Mouse (Mus musculus) liver, embryonic 13.5 days (tissue): ENCODE measurements around the gene Foxp1. TPM values are rescaled to one million over a fixed set of nuclear protein-coding genes. Genes with fewer than 3 reads are reported as not detected.

Experiments
- ATAC-seq: fragments of 200-750 bp; cut with Nextera tagmentation; 2 replicates; pipeline ENCODE4 v1.8.0; 2017; ENCODE audit warnings: low read depth, mild to moderate bottlenecking, moderate number of reproducible peaks, moderate library complexity
- DNase-seq: peaks from one replicate; pipeline ENCODE4 v3.0.0; 2022
- H3K27ac ChIP-seq: fragments of 300-500 bp; sonication (generic); 2 replicates; pipeline ENCODE4 v1.5.1; 2015; ENCODE audit warnings: moderate library complexity, mild to moderate bottlenecking, inconsistent platforms
- H3K27me3 ChIP-seq: fragments of 300-500 bp; sonication (generic); 2 replicates; pipeline ENCODE4 v1.6.1; 2015; ENCODE audit warnings: mild to moderate bottlenecking, inconsistent platforms
- H3K36me3 ChIP-seq: fragments of 300-500 bp; sonication (generic); 2 replicates; pipeline ENCODE4 v1.6.1; 2015; ENCODE audit warnings: mild to moderate bottlenecking, inconsistent platforms
- H3K4me1 ChIP-seq: fragments of 300-500 bp; sonication (generic); replicated peaks from 2 replicates; pipeline ENCODE4 v1.6.1; 2015; ENCODE audit warnings: inconsistent platforms
- H3K4me2 ChIP-seq: fragments of 300-500 bp; sonication (generic); 2 replicates; pipeline ENCODE4 v1.6.1; 2015; ENCODE audit warnings: inconsistent platforms, mild to moderate bottlenecking, moderate library complexity
- H3K4me3 ChIP-seq: fragments of 300-500 bp; sonication (generic); replicated peaks from 2 replicates; pipeline ENCODE4 v1.5.1; 2015; ENCODE audit warnings: mild to moderate bottlenecking, inconsistent platforms
- H3K9ac ChIP-seq: fragments of 300-500 bp; sonication (generic); 2 replicates; pipeline ENCODE4 v1.6.1; 2015; ENCODE audit warnings: mild to moderate bottlenecking, inconsistent platforms
- H3K9me3 ChIP-seq: fragments of 300-500 bp; sonication (generic); replicated peaks from 2 replicates; pipeline ENCODE4 v1.6.1; 2016; ENCODE audit warnings: inconsistent platforms
- WGBS: fragments of 180-500 bp; shearing (Covaris S2); methylation state at CpG from one replicate; pipeline ENCODE4 v1.1.7; 2015; ENCODE audit not compliant: insufficient replicate concordance; 5-methylcytosine and 5-hydroxymethylcytosine counted together
- polyA plus RNA-seq: library from polyadenylated mRNA; unstranded; fragments of >200 nt; fragmentation: Nextera tagmentation; extraction: Ambion mirVana; gene quantifications from 2 replicates; pipeline ENCODE4 v1.2.1, GENCODE M21; 2015

The Foxp1 gene
- polyA plus RNA-seq, 1 experiment from 2014 or later: 14.2 TPM

- Histone ChIP-seq H3K4me3 (peak overlapping the region; percentile 81), H3K27ac (peak overlapping the region; percentile 53; the same call in 1 of the 2 replicates), H3K27me3 (peaks cover 25% of the 10 kb centered on the region), H3K4me2 (peak overlapping the region; percentile 91), H3K9ac (peak overlapping the region; percentile 85), H3K9me3 (no peaks in the 10 kb centered on the region), H3K36me3 (peaks cover 3% of the 10 kb centered on the region; the same call in 1 of the 2 replicates), H3K4me1 (peaks cover 16% of the 10 kb centered on the region)
- under 1% methylated on average over 27 of the region's 27 CpGs for WGBS
- DNase-seq: no peak
- ATAC-seq: no peak
Measured at GRCm38 (mm10) chr6:99520676-99521037, 1.9 kb downstream of the Foxp1 start.

- Histone ChIP-seq H3K36me3 (peaks cover 3% of the 10 kb centered on the region; the same call in 1 of the 2 replicates), H3K4me1 (peaks cover 16% of the 10 kb centered on the region), H3K4me2 (peak overlapping the region; percentile 91), H3K9me3 (no peaks in the 10 kb centered on the region), H3K27ac (peak overlapping the region; percentile 53; the same call in 1 of the 2 replicates), H3K27me3 (peaks cover 25% of the 10 kb centered on the region), H3K9ac (peak overlapping the region; percentile 85), H3K4me3 (peak overlapping the region; percentile 81)
- 10% methylated on average over 38 of the region's 38 CpGs for WGBS
- ATAC-seq: no peak
- DNase-seq: no peak
Measured at GRCm38 (mm10) chr6:99519806-99520675, 2.5 kb downstream of the Foxp1 start.

GRCm38 (mm10) chr6:99519052-99519451, 3.5 kb downstream of the Foxp1 start:
- H3K4me3 ChIP-seq: 0 out of 2 replicates have a peak overlapping the region, but pooled peaks have one; percentile 81
- no peak for DNase-seq

GRCm38 (mm10) chr6:99515667-99516199, 6.8 kb downstream of the Foxp1 start:
- DNase-seq (no peak), ATAC-seq (no peak)
- peaks cover 10% of the 10 kb centered on the region for H3K4me1 ChIP-seq
- no peak overlapping the region for H3K4me2 ChIP-seq
- 76% methylated on average over 7 of the region's 7 CpGs for WGBS
- no peak overlapping the region for H3K27ac ChIP-seq
- H3K9me3 ChIP-seq: no peaks in the 10 kb centered on the region
- no peak overlapping the region for H3K9ac ChIP-seq
- H3K4me3 ChIP-seq: no peak overlapping the region
- H3K27me3 ChIP-seq: peaks cover 11% of the 10 kb centered on the region
- H3K36me3 ChIP-seq: peaks cover 3% of the 10 kb centered on the region; the same call in 1 of the 2 replicates

More at GRCm38 (mm10) chr6:99519052-99519451, 3.5 kb downstream of the Foxp1 start:
- H3K27ac ChIP-seq: no peak overlapping the region
- H3K27me3 ChIP-seq: peaks cover 25% of the 10 kb centered on the region
- H3K36me3 ChIP-seq: peaks cover 3% of the 10 kb centered on the region; the same call in 1 of the 2 replicates
- 49% methylated on average over 4 of the region's 4 CpGs for WGBS
- H3K4me1 ChIP-seq: peaks cover 15% of the 10 kb centered on the region
- peak overlapping the region; percentile 91; the same call in 1 of the 2 replicates for H3K4me2 ChIP-seq
- H3K9ac ChIP-seq: no peak overlapping the region
- H3K9me3 ChIP-seq: no peaks in the 10 kb centered on the region
- no peak for ATAC-seq

GRCm38 (mm10) chr6:99511862-99512261, 10.7 kb downstream of the Foxp1 start:
- DNase-seq (no peak), ATAC-seq (no peak)
- Histone ChIP-seq H3K4me1 (peaks cover 20% of the 10 kb centered on the region), H3K36me3 (peaks cover 3% of the 10 kb centered on the region; the same call in 1 of the 2 replicates), H3K27me3 (no peaks in the 10 kb centered on the region), H3K4me2 (no peak overlapping the region), H3K4me3 (no peak overlapping the region), H3K27ac (no peak overlapping the region), H3K9ac (no peak overlapping the region), H3K9me3 (no peaks in the 10 kb centered on the region)
- 74% methylated on average over 6 of the region's 6 CpGs for WGBS

GRCm38 (mm10) chr6:99509189-99509592, 13.3 kb downstream of the Foxp1 start:
- Histone ChIP-seq H3K4me1 (peaks cover 20% of the 10 kb centered on the region), H3K27me3 (no peaks in the 10 kb centered on the region), H3K9me3 (no peaks in the 10 kb centered on the region), H3K27ac (no peak overlapping the region), H3K4me3 (no peak overlapping the region), H3K36me3 (peaks cover 5% of the 10 kb centered on the region; the same call in 1 of the 2 replicates), H3K4me2 (no peak overlapping the region), H3K9ac (no peak overlapping the region)
- DNase-seq: no peak
- 79% methylated on average over 9 of the region's 9 CpGs for WGBS
- ATAC-seq: no peak

GRCm38 (mm10) chr6:99506816-99507215, 15.7 kb downstream of the Foxp1 start:
- Histone ChIP-seq H3K36me3 (peaks cover 5% of the 10 kb centered on the region; the same call in 1 of the 2 replicates), H3K4me3 (no peak overlapping the region), H3K4me2 (no peak overlapping the region), H3K9ac (no peak overlapping the region), H3K9me3 (no peaks in the 10 kb centered on the region), H3K27me3 (no peaks in the 10 kb centered on the region), H3K27ac (no peak overlapping the region), H3K4me1 (peaks cover 31% of the 10 kb centered on the region)
- no peak for DNase-seq
- ATAC-seq: no peak
- 73% methylated on average over 6 of the region's 6 CpGs for WGBS

- Histone ChIP-seq H3K27me3 (no peaks in the 10 kb centered on the region), H3K9me3 (no peaks in the 10 kb centered on the region), H3K4me1 (peaks cover 25% of the 10 kb centered on the region), H3K9ac (no peak overlapping the region), H3K4me3 (no peak overlapping the region), H3K27ac (no peak overlapping the region), H3K4me2 (no peak overlapping the region), H3K36me3 (peaks cover 5% of the 10 kb centered on the region; the same call in 1 of the 2 replicates)
- DNase-seq (no peak), ATAC-seq (no peak)
- WGBS: 68% methylated on average over 1 of the region's 1 CpGs
Measured at GRCm38 (mm10) chr6:99503741-99504140, 18.8 kb downstream of the Foxp1 start.

GRCm38 (mm10) chr6:99502727-99503126, 19.8 kb downstream of the Foxp1 start:
- Histone ChIP-seq H3K27ac (no peak overlapping the region), H3K4me3 (no peak overlapping the region), H3K9me3 (no peaks in the 10 kb centered on the region), H3K4me1 (peaks cover 28% of the 10 kb centered on the region), H3K9ac (no peak overlapping the region), H3K4me2 (no peak overlapping the region), H3K27me3 (no peaks in the 10 kb centered on the region), H3K36me3 (peaks cover 5% of the 10 kb centered on the region; the same call in 1 of the 2 replicates)
- WGBS: 72% methylated on average over 2 of the region's 2 CpGs
- peak; percentile 11; the same call in 1 of the 2 replicates for ATAC-seq
- no peak for DNase-seq

GRCm38 (mm10) chr6:99502314-99502713, 20.2 kb downstream of the Foxp1 start:
- Histone ChIP-seq H3K9me3 (no peaks in the 10 kb centered on the region), H3K4me2 (no peak overlapping the region), H3K4me3 (no peak overlapping the region), H3K27ac (no peak overlapping the region), H3K9ac (no peak overlapping the region), H3K36me3 (peaks cover 5% of the 10 kb centered on the region; the same call in 1 of the 2 replicates), H3K27me3 (no peaks in the 10 kb centered on the region), H3K4me1 (peaks cover 28% of the 10 kb centered on the region)
- no peak for DNase-seq
- peak; percentile 30; the same call in 1 of the 2 replicates for ATAC-seq
- WGBS: 77% methylated on average over 6 of the region's 6 CpGs

- DNase-seq: no peak
- 64% methylated on average over 3 of the region's 3 CpGs for WGBS
Measured at GRCm38 (mm10) chr6:99500570-99501270, 21.8 kb downstream of the Foxp1 start.

More at GRCm38 (mm10) chr6:99500570-99501270, 21.8 kb downstream of the Foxp1 start:
- Histone ChIP-seq H3K9me3 (no peaks in the 10 kb centered on the region), H3K4me2 (no peak overlapping the region), H3K27ac (peak overlapping the region; percentile 21; the same call in 1 of the 2 replicates), H3K4me3 (no peak overlapping the region), H3K9ac (no peak overlapping the region), H3K27me3 (no peaks in the 10 kb centered on the region), H3K36me3 (no peaks in the 10 kb centered on the region), H3K4me1 (peaks cover 42% of the 10 kb centered on the region)
- ATAC-seq: peak; percentile 42; the same call in 1 of the 2 replicates
